Mouse (Mus musculus) ES-E14 (cell line): ENCODE results near the gene Cd40.

ENCODE experiments used
- HCFC1 ChIP-seq: IDR thresholded peaks from 2 replicates; pipeline ENCODE4 v1.6.1; 2012; ENCODE audit warnings: low read length, inconsistent platforms, borderline replicate concordance; ENCODE audit not compliant: insufficient read depth
- ZC3H11A ChIP-seq: IDR thresholded peaks from 2 replicates; pipeline ENCODE4 v1.6.1; 2012; ENCODE audit warnings: low read depth, mild to moderate bottlenecking, inconsistent platforms, low read length, borderline replicate concordance

DNA sequence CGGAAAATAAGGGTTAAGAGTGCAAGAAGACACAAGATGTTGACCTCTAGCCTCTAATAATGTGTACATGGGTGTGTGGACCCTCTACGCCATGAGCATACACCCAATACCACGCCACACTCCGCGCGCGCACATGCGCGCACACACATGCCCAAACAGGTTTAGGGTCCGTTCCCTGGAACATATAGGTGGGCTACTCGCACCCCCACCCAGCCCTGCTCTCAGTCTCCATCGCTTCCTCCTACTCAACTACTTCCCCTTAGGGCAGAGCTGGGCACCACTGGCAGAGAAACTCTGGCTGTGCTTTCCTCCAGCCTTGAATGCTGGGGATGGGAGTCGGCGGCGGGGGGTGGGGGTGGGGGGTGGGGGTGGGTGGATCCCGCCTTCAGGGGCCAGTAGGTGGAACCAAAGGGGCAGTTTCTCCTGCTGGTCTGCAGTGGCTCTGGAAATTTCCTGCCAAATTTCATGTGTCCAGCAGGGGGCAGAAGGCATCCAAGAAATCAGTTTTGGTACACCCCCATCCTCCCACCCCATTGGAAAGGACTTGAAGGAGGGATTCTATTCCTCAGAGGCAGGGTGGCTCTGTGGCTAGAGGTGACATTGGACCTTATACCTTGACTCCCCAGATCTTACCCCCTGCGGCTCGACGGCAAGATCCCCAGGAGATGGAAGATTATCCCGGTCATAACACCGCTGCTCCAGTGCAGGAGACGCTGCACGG is 14.8 kb downstream of the Cd40 start:
- peak; percentile 71 for TF ChIP-seq ZC3H11A
- TF ChIP-seq HCFC1 = no peak
